Mouse (Mus musculus) ES-E14 (cell line): ENCODE data around the gene Stn1.

ENCODE experiments used
- CHD2 ChIP-seq: IDR thresholded peaks from 2 replicates; pipeline ENCODE4 v1.6.1; 2014; ENCODE audit warnings: mild to moderate bottlenecking, low read depth, low read length, inconsistent platforms
- MAFK ChIP-seq: IDR thresholded peaks from 2 replicates; pipeline ENCODE4 v1.6.1; 2014; ENCODE audit warnings: mild to moderate bottlenecking, low read depth, low read length, inconsistent platforms; ENCODE audit not compliant: insufficient read depth
- ZC3H11A ChIP-seq: IDR thresholded peaks from 2 replicates; pipeline ENCODE4 v1.6.1; 2012; ENCODE audit warnings: low read depth, mild to moderate bottlenecking, inconsistent platforms, low read length, borderline replicate concordance

- TF ChIP-seq MAFK (no peak), CHD2 (no peak), ZC3H11A (no peak)
These were observed 51.2 kb downstream of the Stn1 start for GRCm38 (mm10) chr19:47485997-47486566.
